Mouse (Mus musculus): ENCODE data around the gene Krt39. TPM values are rescaled to one million over a fixed set of nuclear protein-coding genes. Genes with fewer than 3 reads are reported as not detected.

Krt39 gene
- polyA plus RNA-seq, 1 experiment from 2014 or later: not detected

DNA sequence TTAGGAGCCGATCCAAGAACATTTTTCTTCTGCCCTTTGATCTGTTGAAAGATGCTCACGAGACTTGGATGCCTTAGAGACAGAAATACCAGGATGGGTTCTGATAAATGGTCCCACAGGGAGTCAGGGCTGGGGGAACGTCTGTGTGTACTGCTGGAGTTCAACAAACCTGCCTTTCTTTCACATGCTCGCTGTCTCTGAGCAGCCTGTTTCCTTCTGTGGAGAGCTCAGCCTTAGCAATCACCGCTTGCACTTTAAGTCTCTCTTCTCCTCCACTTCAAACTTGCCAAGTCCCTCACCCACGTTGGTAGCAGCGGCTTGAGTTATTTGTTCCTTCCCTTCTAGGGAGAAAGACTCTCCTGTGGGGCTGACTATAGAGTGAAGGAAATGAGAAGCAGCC is 54.8 kb downstream of the Krt39 start:
- no peak for ATAC-seq (ENCODE audit: low FRiP score, low read depth)
- H3K9me3 ChIP-seq: no peaks in the 10 kb centered on the region
- no peak overlapping the region for H3K9ac ChIP-seq
- H3K27ac ChIP-seq: no peak overlapping the region
- 0 out of 2 replicates have a peak, but pooled peaks cover 5% of the 10 kb centered on the region for H3K4me1 ChIP-seq
- no peak overlapping the region for H3K4me3 ChIP-seq
- no peak overlapping the region for H3K4me2 ChIP-seq (replicated peaks)
- H3K36me3 ChIP-seq: no peaks in the 10 kb centered on the region
- no peaks in the 10 kb centered on the region; the same call in 1 of the 2 replicates for H3K27me3 ChIP-seq
- 15% methylated on average over 7 of the region's 7 CpGs for WGBS

DNA sequence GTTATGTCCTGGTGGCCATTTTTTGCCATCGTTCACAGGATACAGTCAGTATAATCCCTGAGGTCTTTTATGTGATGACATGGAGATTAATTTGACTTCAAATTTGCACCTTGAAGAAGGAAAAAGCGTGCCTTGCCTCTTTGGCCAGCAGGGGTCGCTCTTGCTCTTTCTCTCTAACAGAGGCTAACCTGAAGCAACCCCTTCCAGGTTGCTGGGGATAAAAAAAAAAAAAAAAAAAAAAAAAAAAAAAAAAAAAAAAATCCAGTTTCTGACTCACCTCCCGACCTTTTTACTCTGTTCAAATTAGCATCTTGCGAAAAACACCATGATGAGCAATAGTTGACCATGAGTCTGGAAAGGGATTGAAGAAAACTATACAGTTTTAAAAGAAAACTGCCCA is 56.3 kb downstream of the Krt39 start:
- no peak for ATAC-seq (ENCODE audit: low FRiP score, low read depth)

More for the DNA sequence above, 56.3 kb downstream of the Krt39 start:
- 0 out of 2 replicates have a peak, but pooled peaks cover 5% of the 10 kb centered on the region for H3K4me1 ChIP-seq
- no peak overlapping the region for H3K4me3 ChIP-seq
- no peak overlapping the region for H3K4me2 ChIP-seq (replicated peaks)
- no peaks in the 10 kb centered on the region; the same call in 1 of the 2 replicates for H3K27me3 ChIP-seq
- H3K9ac ChIP-seq: no peak overlapping the region
- no peaks in the 10 kb centered on the region for H3K9me3 ChIP-seq
- H3K36me3 ChIP-seq: no peaks in the 10 kb centered on the region
- WGBS: 6% methylated on average over 5 of the region's 5 CpGs
- H3K27ac ChIP-seq: no peak overlapping the region

Other genes with a start within 250 kb of the Krt39 start
- 0.78 and 1.1 TPM in 2 replicates for gene Krt24, start 236.1 kb downstream of the Krt39 start, polyA plus RNA-seq (2015; fragmentation: Nextera tagmentation; extraction: Ambion mirVana)
- not detected in 2 replicates for gene Krt25, start 198.4 kb downstream of the Krt39 start, polyA plus RNA-seq (2015; fragmentation: Nextera tagmentation; extraction: Ambion mirVana)
- not detected in 2 replicates for gene Krt26, start 183.4 kb downstream of the Krt39 start, polyA plus RNA-seq (2015; fragmentation: Nextera tagmentation; extraction: Ambion mirVana)
- gene Krt27, start 170.2 kb downstream of the Krt39 start, polyA plus RNA-seq (2015; fragmentation: Nextera tagmentation; extraction: Ambion mirVana): not detected in 2 replicates
- gene Krt28, start 146.4 kb downstream of the Krt39 start, polyA plus RNA-seq (2015; fragmentation: Nextera tagmentation; extraction: Ambion mirVana): 0.19 and 0.20 TPM in 2 replicates
- gene Krt10, start 132.0 kb downstream of the Krt39 start, polyA plus RNA-seq (2015; fragmentation: Nextera tagmentation; extraction: Ambion mirVana): 29.7 and 30.8 TPM in 2 replicates
- not detected in 2 replicates for gene Krt12, start 99.1 kb downstream of the Krt39 start, polyA plus RNA-seq (2015; fragmentation: Nextera tagmentation; extraction: Ambion mirVana)
- 0.34 and 0.47 TPM in 2 replicates for gene Krt20, start 83.2 kb downstream of the Krt39 start, polyA plus RNA-seq (2015; fragmentation: Nextera tagmentation; extraction: Ambion mirVana)
- gene Krt23, start 28.2 kb downstream of the Krt39 start, polyA plus RNA-seq (2015; fragmentation: Nextera tagmentation; extraction: Ambion mirVana): 0.28 and 0.33 TPM in 2 replicates
- gene Krt40, start 21.8 kb upstream of the Krt39 start, polyA plus RNA-seq (2015; fragmentation: Nextera tagmentation; extraction: Ambion mirVana): not detected in 2 replicates
- gene Krtap3-3, start 29.5 kb upstream of the Krt39 start, polyA plus RNA-seq (2015; fragmentation: Nextera tagmentation; extraction: Ambion mirVana): not detected in 2 replicates
- gene Krtap3-2, start 35.5 kb upstream of the Krt39 start, polyA plus RNA-seq (2015; fragmentation: Nextera tagmentation; extraction: Ambion mirVana): not detected in 2 replicates
- not detected in 2 replicates for gene Gm11939, start 38.1 kb upstream of the Krt39 start, polyA plus RNA-seq (2015; fragmentation: Nextera tagmentation; extraction: Ambion mirVana)
- not detected in 2 replicates for gene Krtap3-1, start 45.3 kb upstream of the Krt39 start, polyA plus RNA-seq (2015; fragmentation: Nextera tagmentation; extraction: Ambion mirVana)
- gene Krtap1-5, start 59.7 kb upstream of the Krt39 start, polyA plus RNA-seq (2015; fragmentation: Nextera tagmentation; extraction: Ambion mirVana): not detected in 2 replicates
- not detected in 2 replicates for gene Krtap1-4, start 62.3 kb upstream of the Krt39 start, polyA plus RNA-seq (2015; fragmentation: Nextera tagmentation; extraction: Ambion mirVana)
- not detected in 2 replicates for gene Krtap1-3, start 70.0 kb upstream of the Krt39 start, polyA plus RNA-seq (2015; fragmentation: Nextera tagmentation; extraction: Ambion mirVana)
- not detected in 2 replicates for gene Krtap9-3, start 76.8 kb upstream of the Krt39 start, polyA plus RNA-seq (2015; fragmentation: Nextera tagmentation; extraction: Ambion mirVana)
- not detected in 2 replicates for gene Gm11938, start 82.0 kb upstream of the Krt39 start, polyA plus RNA-seq (2015; fragmentation: Nextera tagmentation; extraction: Ambion mirVana)
- gene Gm11937, start 88.9 kb upstream of the Krt39 start, polyA plus RNA-seq (2015; fragmentation: Nextera tagmentation; extraction: Ambion mirVana): not detected in 2 replicates
- not detected in 2 replicates for gene Krtap2-4, start 93.5 kb upstream of the Krt39 start, polyA plus RNA-seq (2015; fragmentation: Nextera tagmentation; extraction: Ambion mirVana)
- not detected in 2 replicates for gene Gm11562, start 99.1 kb upstream of the Krt39 start, polyA plus RNA-seq (2015; fragmentation: Nextera tagmentation; extraction: Ambion mirVana)
- gene Krtap4-1, start 106.9 kb upstream of the Krt39 start, polyA plus RNA-seq (2015; fragmentation: Nextera tagmentation; extraction: Ambion mirVana): not detected in 2 replicates
- gene Krtap4-2, start 113.7 kb upstream of the Krt39 start, polyA plus RNA-seq (2015; fragmentation: Nextera tagmentation; extraction: Ambion mirVana): not detected in 2 replicates
- not detected in 2 replicates for gene Krtap4-7, start 122.8 kb upstream of the Krt39 start, polyA plus RNA-seq (2015; fragmentation: Nextera tagmentation; extraction: Ambion mirVana)
- gene Gm11555, start 128.9 kb upstream of the Krt39 start, polyA plus RNA-seq (2015; fragmentation: Nextera tagmentation; extraction: Ambion mirVana): not detected in 2 replicates
- not detected in 2 replicates for gene Gm11563, start 137.6 kb upstream of the Krt39 start, polyA plus RNA-seq (2015; fragmentation: Nextera tagmentation; extraction: Ambion mirVana)
- not detected in 2 replicates for gene Krtap4-6, start 144.6 kb upstream of the Krt39 start, polyA plus RNA-seq (2015; fragmentation: Nextera tagmentation; extraction: Ambion mirVana)
- gene Gm14190, start 169.4 kb upstream of the Krt39 start, polyA plus RNA-seq (2015; fragmentation: Nextera tagmentation; extraction: Ambion mirVana): not detected in 2 replicates
- gene Gm14180, start 213.0 kb upstream of the Krt39 start, polyA plus RNA-seq (2015; fragmentation: Nextera tagmentation; extraction: Ambion mirVana): not detected in 2 replicates